In genomic region chr14:75820007-75820406, GRCm38 (mm10) we compare ENCODE assay signal across 13 mouse cellular contexts. TPM values are rescaled to one million over a fixed set of nuclear protein-coding genes. Genes with fewer than 3 reads are reported as not detected.
A peak's percentile ranks its signal among the peaks of the same experiment; 100 is the strongest.
DNase-seq lines count a peak whose midpoint lies in the region; ATAC-seq and TF ChIP-seq lines count a peak whose summit lies in the region.
"Had no signal": no experiment of that assay in that cellular context is flagged by ENCODE, and none has a peak within 500 bp of the region (broad histone marks: within the 10 kb centered on the region; RNA-seq: fewer than 3 reads in every experiment).

No protein-coding gene starts in this region.

- no peak for TF ChIP-seq CTCF in left cerebral cortex, adult 2 months (IDR thresholded peaks at IDR 0.05)

- H3K27ac ChIP-seq in left cerebral cortex, adult 2 months = no peak overlapping the region
- H3K27ac ChIP-seq: hindbrain, postnatal 0 days; lung, embryonic 15.5 days had no signal

- no peak overlapping the region for H3K4me3 ChIP-seq in left cerebral cortex, adult 2 months
- H3K4me3 ChIP-seq: lung, embryonic 15.5 days; myocyte had no signal

- intact Hi-C loops in heart, postnatal 25 days (cut with DNase I) = no loop called here
- intact Hi-C loops in heart, postnatal 14 days (cut with DNase I) = no loop called here
- intact Hi-C loops in left cerebral cortex, adult 2 months (cut with DNase I) = no loop called here

- peak; percentile 92 for DNase-seq in heart, adult 11 months
- DNase-seq in heart, postnatal 25 days (ENCODE audit: low spot score) = no peak
- peak; percentile 38 for DNase-seq in ovary, postnatal 36 days (ENCODE audit: low spot score)
- no peak for DNase-seq in ovary, postnatal 10 days (ENCODE audit: low spot score)
- peak; percentile 54 to 63 for DNase-seq in heart, postnatal 14 days
- DNase-seq in left cerebral cortex, adult 2 months (ENCODE audit: extremely low spot score in 1 of 2, low spot score in 2 of 2) = no peak
- no peak for DNase-seq in spleen, adult 12 weeks (ENCODE audit: low spot score)
- DNase-seq: right cerebral cortex, postnatal 14 days; thymus, postnatal 25 days had no signal

- no peak for ATAC-seq in frontal cortex, adult (ENCODE audit: low TSS enrichment)
- ATAC-seq: hindbrain, postnatal 0 days had no signal

RNA-seq across cellular contexts. Expression of gene Tpt1, which starts 24.9 kb away (rescaled TPM):
- total RNA-seq in heart, postnatal 25 days (2021) = 1,000 to 10,000 TPM; 2,885 to 3,154 TPM
- 1,000 to 10,000 TPM; 2,748 to 2,964 TPM for total RNA-seq in heart, postnatal 14 days (2021)
- 100 to 1,000 TPM; 975 to 978 TPM for total RNA-seq in left cerebral cortex, adult 2 months (2021)

RNA-seq across cellular contexts. Expression of gene Slc25a30, which starts 33.2 kb away (rescaled TPM):
- total RNA-seq in heart, postnatal 25 days (2021) = 10 to 100 TPM; 11.5 to 12.6 TPM
- 10 to 100 TPM; 20.8 to 21.1 TPM for total RNA-seq in heart, postnatal 14 days (2021)
- total RNA-seq in left cerebral cortex, adult 2 months (2021) = 10 to 100 TPM; 10.6 to 12.2 TPM

Comparison
In these comparisons a context has a peak if more than half of its experiments do, and no peak if none do; other contexts are left out.
1. DNase-seq: peak in heart, adult 11 months (single experiment), ovary, postnatal 36 days (single experiment) and heart, postnatal 14 days (2 of 2); none in heart, postnatal 25 days (single experiment), ovary, postnatal 10 days (single experiment), left cerebral cortex, adult 2 months (0 of 2) and spleen, adult 12 weeks (single experiment).